Mouse (Mus musculus): ENCODE data around the gene Vat1l. TPM values are rescaled to one million over a fixed set of nuclear protein-coding genes. Genes with fewer than 3 reads are reported as not detected.

Gene Vat1l
- total RNA-seq, 2 experiments from 2014 or later: 0.45 to 0.69 TPM

- no peak for DNase-seq
Measured at GRCm38 (mm10) chr8:114318161-114318560, 112.7 kb downstream of the Vat1l start.

GRCm38 (mm10) chr8:114322096-114322495 is 116.7 kb downstream of the Vat1l start:
- no peak overlapping the region for H3K4me3 ChIP-seq
- DNase-seq: no peak

More at GRCm38 (mm10) chr8:114318161-114318560, 112.7 kb downstream of the Vat1l start:
- no peak overlapping the region for H3K27ac ChIP-seq
- H3K4me3 ChIP-seq: no peak overlapping the region
- no peak for TF ChIP-seq CTCF (IDR thresholded peaks at IDR 0.05)
- intact Hi-C loops (cut with DNase I): no loop called here

DNA sequence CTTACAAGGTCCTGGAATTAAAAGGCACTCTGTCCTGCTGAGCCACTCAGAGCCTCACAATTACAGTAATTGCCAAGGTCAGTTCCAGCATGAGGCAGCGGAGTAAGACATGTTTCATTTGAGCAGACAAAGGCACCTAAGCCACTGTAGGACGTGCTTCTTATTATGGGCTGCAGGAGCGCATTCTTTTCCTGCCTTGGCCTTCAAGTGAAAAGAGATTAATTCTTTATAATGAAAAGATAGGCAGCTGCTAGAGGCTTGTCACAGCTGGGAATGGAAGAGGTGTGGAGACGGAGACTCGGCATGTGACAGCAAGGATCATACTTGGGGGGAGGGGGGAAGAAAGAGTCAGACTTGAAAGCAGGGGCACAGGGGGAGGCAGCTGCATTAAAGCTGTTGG is 126.5 kb downstream of the Vat1l start:
- intact Hi-C loops (cut with DNase I): loop anchor here (1.0 kb wide), 1 partner anchor 9 kb away; no protein-coding TSS in a partner anchor
- no peak for DNase-seq
- TF ChIP-seq CTCF (IDR thresholded peaks at IDR 0.05): no peak
- Histone ChIP-seq H3K4me3 (no peak overlapping the region), H3K27ac (no peak overlapping the region)

More at GRCm38 (mm10) chr8:114322096-114322495, 116.7 kb downstream of the Vat1l start:
- intact Hi-C loops (cut with DNase I): no loop called here
- H3K27ac ChIP-seq: no peak overlapping the region
- no peak for TF ChIP-seq CTCF (IDR thresholded peaks at IDR 0.05)

DNA sequence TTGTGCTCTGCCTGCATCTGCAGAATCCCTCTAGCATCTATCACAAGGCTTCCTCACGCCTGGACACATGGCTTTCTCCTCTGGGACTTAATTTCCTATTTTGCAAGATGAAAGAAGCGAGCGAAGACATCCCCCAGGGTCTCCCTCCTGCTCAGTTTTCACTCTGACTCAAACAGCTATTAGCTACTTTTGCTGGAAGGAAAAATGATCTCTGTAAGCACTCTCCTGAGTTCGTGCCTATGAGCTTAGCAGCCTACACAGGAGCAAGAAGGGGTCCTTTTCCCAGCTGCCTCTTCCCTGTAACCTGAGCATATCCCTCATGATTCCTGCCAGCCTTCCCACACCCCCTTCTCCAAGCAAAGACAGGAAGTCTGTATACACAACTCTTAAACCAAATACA is 127.5 kb downstream of the Vat1l start:
- intact Hi-C loops (cut with DNase I): no loop called here
- no peak overlapping the region for H3K27ac ChIP-seq
- no peak for DNase-seq
- no peak overlapping the region for H3K4me3 ChIP-seq
- TF ChIP-seq CTCF (IDR thresholded peaks at IDR 0.05): no peak

GRCm38 (mm10) chr8:114335721-114336120 is 130.3 kb downstream of the Vat1l start:
- intact Hi-C loops (cut with DNase I): no loop called here
- no peak overlapping the region for H3K27ac ChIP-seq
- H3K4me3 ChIP-seq: no peak overlapping the region
- TF ChIP-seq CTCF (IDR thresholded peaks at IDR 0.05): no peak
- DNase-seq: no peak

- Histone ChIP-seq H3K4me3 (no peak overlapping the region), H3K27ac (no peak overlapping the region)
- DNase-seq: no peak
- intact Hi-C loops (cut with DNase I): no loop called here
- peak; percentile 41 for TF ChIP-seq CTCF (IDR thresholded peaks at IDR 0.05)
Measured at GRCm38 (mm10) chr8:114342276-114342675, 136.9 kb downstream of the Vat1l start.

- DNase-seq: no peak
- no peak for TF ChIP-seq CTCF (IDR thresholded peaks at IDR 0.05)
- no peak overlapping the region for H3K27ac ChIP-seq
- no peak overlapping the region for H3K4me3 ChIP-seq
- intact Hi-C loops (cut with DNase I): no loop called here
Measured at GRCm38 (mm10) chr8:114344789-114345188, 139.4 kb downstream of the Vat1l start.

GRCm38 (mm10) chr8:114346045-114346444 is 140.6 kb downstream of the Vat1l start:
- Histone ChIP-seq H3K27ac (no peak overlapping the region), H3K4me3 (no peak overlapping the region)
- no peak for DNase-seq
- TF ChIP-seq CTCF (IDR thresholded peaks at IDR 0.05): no peak
- intact Hi-C loops (cut with DNase I): no loop called here

DNA sequence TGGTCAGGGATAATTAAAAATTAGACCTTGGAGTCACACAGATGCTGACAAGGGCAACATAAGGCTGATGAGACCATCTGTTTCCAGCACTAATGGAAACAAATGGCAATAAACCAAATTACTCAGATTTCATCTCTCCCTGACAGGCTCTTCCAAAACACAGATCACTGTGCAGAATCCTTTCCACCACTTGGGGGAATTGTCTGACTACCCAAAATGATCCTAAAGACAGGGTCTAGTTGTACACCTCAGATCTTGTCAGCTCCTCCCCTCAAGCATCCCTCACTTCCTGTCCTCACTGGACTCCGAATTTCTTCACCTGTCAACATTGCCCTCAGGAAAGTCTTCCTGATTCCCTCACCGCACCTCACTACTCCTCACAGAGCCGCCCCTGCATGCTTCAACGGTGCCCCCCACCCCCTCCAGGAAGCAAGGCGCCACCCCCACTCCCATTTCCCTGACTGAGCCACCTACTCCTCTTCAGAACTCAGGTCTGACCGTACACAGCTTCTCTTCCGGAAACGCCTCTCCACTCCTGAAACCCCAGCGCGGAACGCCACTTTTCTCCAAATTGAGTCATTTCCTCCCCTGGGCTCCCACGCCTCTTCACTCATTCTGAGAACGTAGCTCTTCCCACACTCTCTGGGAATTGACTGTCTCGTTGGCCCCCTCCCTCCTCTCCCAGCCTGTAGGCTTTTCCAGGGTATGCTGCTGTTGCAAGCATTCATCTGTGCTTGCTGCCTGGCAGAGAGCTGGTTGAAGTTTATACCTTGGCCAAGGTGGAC is 146.4 kb downstream of the Vat1l start:
- DNase-seq: no peak
- no peak for TF ChIP-seq CTCF (IDR thresholded peaks at IDR 0.05)
- intact Hi-C loops (cut with DNase I): no loop called here
- H3K27ac ChIP-seq: no peak overlapping the region
- peak overlapping the region; percentile 26; the same call in 1 of the 2 replicates for H3K4me3 ChIP-seq

- intact Hi-C loops (cut with DNase I): loop anchor here (10.0 kb wide), 1 partner anchor 696 kb away; no protein-coding TSS in a partner anchor
- Histone ChIP-seq H3K4me3 (no peak overlapping the region), H3K27ac (no peak overlapping the region)
- no peak for DNase-seq
- no peak for TF ChIP-seq CTCF (IDR thresholded peaks at IDR 0.05)
Measured at GRCm38 (mm10) chr8:114360506-114360905, 155.1 kb downstream of the Vat1l start.

- H3K4me3 ChIP-seq: no peak overlapping the region
- H3K27ac ChIP-seq: no peak overlapping the region
- DNase-seq: no peak
- peak; percentile 6; the same call in 1 of the 2 replicates for TF ChIP-seq CTCF (IDR thresholded peaks at IDR 0.05)
- intact Hi-C loops (cut with DNase I): loop anchor here (10.0 kb wide), 1 partner anchor 698 kb away; no protein-coding TSS in a partner anchor
Measured at GRCm38 (mm10) chr8:114363167-114363566, 157.8 kb downstream of the Vat1l start.

- H3K4me3 ChIP-seq: no peak overlapping the region
- intact Hi-C loops (cut with DNase I): loop anchor here (10.0 kb wide), 1 partner anchor 699 kb away; no protein-coding TSS in a partner anchor
- no peak for DNase-seq
- TF ChIP-seq CTCF (IDR thresholded peaks at IDR 0.05): no peak
- H3K27ac ChIP-seq: no peak overlapping the region
Measured at GRCm38 (mm10) chr8:114363656-114364055, 158.2 kb downstream of the Vat1l start.
